Mouse (Mus musculus) layer of hippocampus, adult 2 months (tissue): ENCODE measurements around the gene Gm29427. TPM values are rescaled to one million over a fixed set of nuclear protein-coding genes. Genes with fewer than 3 reads are reported as not detected.
"Not testable (repeated sequence)": the region's sequence is repeated elsewhere in the genome, so short reads cannot be mapped to it uniquely, and the experiment has no call there.

Experiments used
- DNase-seq, 2 experiments: peaks; one replicate each; pipeline ENCODE4 v3.0.0; 2022; ENCODE audit warnings: low spot score in 2 of 2
- H3K27ac ChIP-seq: fragments of 200-600 bp; 2 replicates; pipeline ENCODE4 v1.8.1; 2022
- H3K4me3 ChIP-seq: fragments of 200-600 bp; 2 replicates; pipeline ENCODE4 v1.8.1; 2022; ENCODE audit warnings: mild to moderate bottlenecking
- CTCF ChIP-seq: fragments of 200-600 bp; conservative IDR thresholded peaks from 2 replicates; pipeline ENCODE4 v1.8.1; 2022; ENCODE audit warnings: antibody characterized with exemption, mild to moderate bottlenecking, moderate library complexity
- total RNA-seq, 2 experiments: library from RNA; stranded (reverse); gene quantifications; 2 replicates each; pipeline ENCODE4 v1.2.3; 2021

The Gm29427 gene
- total RNA-seq, 2 experiments from 2014 or later = not detected

DNA sequence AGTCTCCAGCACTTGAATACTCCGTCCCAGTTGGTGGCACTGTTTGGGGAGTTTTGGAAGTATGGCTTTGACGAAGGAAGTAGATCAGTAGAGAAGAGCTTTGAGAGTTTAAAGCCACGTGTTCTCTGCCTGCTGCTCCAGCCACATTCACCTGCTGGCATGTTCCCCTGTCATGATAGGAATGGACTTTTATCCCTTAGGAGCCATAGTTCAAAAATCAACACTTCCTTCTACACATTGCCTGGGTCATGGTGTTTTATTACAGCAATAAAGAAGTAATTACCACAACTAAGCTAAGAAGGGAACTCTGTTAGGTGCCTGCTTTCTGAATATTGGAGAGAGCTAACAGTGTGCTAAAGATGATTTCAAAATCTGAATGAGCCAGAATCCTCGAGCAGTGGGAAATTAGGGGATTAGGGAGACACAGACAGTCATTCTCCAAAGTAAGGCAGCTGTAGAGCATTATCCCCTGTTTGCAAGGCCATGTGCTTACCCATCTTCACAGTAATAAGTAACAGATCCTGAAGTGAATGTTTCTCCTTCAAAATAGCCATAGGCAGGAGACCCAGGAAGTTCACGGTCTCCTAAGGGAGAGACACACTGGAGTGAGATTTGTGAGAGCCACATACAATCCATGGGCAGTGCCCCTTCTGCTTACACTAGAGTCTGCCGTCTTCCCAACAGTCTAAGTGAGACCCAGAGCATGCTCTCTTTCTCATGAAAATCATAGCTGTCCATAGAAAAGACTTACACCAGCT lies 33.8 kb downstream of the Gm29427 start:
- Histone ChIP-seq H3K27ac (no peak overlapping the region), H3K4me3 (no peak overlapping the region)
- no peak for TF ChIP-seq CTCF
- DNase-seq = no peak

DNA sequence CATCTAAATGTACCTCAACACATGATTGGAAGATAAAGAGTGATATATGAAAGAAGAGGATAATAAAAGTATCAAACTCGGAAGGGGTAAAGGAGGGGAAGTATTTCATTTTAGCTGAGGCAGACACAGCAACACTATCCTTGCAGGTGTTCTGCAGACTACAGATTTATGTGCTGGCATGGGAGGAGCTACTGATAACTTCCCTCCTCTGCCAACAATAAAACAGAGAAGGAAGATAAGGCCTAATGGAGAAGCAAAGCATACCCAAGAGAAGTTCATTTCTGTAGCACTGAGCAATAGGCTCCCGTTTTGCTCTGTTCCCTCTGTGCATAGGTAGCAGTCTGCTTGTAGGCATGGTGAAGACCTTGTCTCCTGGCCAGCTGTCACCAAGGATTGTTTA lies 34.5 kb downstream of the Gm29427 start:
- no peak for TF ChIP-seq CTCF
- Histone ChIP-seq H3K27ac (no peak overlapping the region), H3K4me3 (no peak overlapping the region)
- no peak for DNase-seq

DNA sequence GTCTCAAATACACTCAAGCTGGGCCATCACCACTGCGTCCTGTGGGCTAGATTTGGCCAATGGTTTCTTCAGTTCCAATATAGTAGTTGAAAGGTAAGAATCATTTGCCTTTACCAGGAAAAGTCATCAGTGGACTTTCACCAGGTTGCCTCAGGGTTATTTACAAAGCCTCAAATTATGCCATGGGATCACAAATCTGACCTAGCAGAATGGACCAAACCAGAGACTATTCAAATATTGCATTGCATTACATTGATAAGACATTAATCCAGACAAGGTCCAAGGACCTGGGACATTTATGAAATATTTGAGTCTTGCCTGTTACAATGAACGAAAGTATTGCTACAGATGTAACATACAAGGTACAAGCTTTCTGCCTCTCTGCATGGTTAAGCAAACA lies 37.0 kb downstream of the Gm29427 start:
- no peak for DNase-seq
- H3K27ac ChIP-seq = no peak overlapping the region
- no peak for TF ChIP-seq CTCF
- H3K4me3 ChIP-seq = no peak overlapping the region

DNA sequence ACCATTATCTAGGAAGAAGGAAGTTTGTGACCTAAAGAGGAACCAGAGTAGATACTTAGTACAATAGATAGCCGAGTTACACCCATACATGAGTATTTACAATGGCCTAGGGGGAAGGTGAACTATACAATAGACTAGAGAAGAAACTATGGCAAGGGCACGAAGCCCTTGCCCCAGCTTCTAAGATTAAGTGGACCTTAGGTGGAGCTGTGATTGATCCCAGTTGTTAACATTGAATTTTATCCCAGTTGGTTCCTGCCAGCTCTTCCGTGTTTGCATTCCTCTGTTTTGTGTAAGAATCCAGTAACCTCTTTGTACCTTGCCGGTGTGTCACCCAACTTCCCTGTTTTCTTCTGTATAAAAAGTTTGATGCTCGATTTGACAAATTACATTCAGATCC lies 52.0 kb downstream of the Gm29427 start:
- H3K4me3 ChIP-seq, DNase-seq, H3K27ac ChIP-seq: not testable (repeated sequence)

DNA sequence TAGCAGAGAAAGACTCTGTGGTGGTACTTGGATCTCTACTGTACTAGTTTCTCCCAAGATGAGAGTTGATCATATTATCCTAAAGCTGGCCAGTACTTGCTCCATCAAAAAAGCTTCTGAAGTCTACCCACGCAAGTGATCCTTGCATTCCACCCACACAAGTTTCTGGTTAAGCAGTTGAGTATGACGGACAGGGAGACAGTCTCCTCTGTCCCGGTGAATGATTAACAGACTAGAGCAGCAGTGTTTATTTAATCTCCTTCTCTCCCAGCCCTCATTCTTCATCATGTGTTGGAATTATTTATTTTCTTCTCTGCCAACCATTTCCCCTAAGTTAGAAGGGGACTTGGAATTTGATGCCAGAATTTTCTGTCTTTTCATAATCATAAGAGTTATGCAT lies 54.1 kb downstream of the Gm29427 start, which contains the start of gene C4bp:
C4bp (minus strand) TSS at position 179 of the 400 bp plus-strand sequence.
- H3K4me3 ChIP-seq = no peak within 1 kb of the TSS
- H3K27ac ChIP-seq = no peak within 1 kb of the TSS
- DNase-seq = no peak
- no peak for TF ChIP-seq CTCF

DNA sequence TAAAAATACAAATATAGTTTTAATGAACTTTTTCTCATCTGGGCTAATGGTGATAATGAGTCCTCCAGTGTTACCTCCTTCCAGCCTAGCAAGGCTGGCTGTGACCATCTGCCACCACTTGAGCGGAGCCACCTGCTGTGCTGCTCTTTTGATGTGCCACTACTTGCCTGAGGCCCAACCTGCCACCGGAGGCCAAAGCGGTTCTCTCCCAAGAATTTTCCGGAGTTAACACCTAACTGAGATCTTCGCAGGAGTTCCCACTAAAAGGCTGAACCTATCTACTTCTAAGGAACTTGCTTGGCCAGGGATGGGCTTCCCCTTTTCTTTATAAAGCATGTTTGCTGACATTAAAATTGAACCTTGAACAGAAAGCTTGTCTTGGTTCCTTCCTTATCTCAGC lies 56.0 kb downstream of the Gm29427 start:
- not testable (repeated sequence) for DNase-seq, H3K27ac ChIP-seq, H3K4me3 ChIP-seq

DNA sequence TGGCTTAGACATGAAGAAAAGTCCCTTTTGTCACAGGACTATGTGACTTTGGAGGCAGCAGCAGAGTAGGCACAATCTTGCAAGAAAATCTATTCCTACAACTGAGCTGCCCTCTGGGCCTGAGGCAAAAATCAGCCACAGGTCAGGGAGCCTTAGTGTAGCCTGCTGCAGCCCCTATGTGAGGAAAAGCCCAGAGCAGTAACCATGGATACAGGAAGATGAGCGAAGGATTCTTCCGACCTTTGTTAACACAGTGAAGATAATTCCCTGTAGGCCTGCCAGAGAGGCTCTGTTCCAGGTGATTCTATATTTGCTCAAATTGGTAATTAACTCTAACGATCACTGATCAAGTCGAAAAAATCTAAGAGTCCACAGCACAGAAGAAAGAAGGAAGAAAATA lies 71.5 kb downstream of the Gm29427 start:
- TF ChIP-seq CTCF = no peak
- no peak for DNase-seq
- no peak overlapping the region for H3K27ac ChIP-seq
- no peak overlapping the region for H3K4me3 ChIP-seq

DNA sequence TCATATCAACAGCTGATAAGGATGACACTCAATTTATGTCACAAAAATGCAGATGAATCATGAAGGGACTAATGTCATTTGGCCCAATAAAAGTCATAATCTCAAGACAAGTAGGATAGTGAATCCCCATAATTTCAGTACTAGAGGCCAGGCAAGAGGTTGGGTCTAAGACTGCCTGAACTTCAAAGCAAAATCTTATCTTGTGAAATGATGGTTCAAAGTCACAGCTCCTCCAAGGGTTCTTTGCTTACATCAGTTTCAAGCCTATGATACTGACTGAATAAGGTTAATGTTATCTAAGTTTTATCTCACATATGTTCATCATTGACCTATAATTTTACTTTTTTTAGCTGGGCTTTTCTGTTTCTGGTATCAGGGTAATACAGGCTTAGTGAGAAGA lies 74.6 kb downstream of the Gm29427 start:
- TF ChIP-seq CTCF = no peak
- no peak overlapping the region for H3K27ac ChIP-seq
- no peak overlapping the region for H3K4me3 ChIP-seq
- no peak for DNase-seq

DNA sequence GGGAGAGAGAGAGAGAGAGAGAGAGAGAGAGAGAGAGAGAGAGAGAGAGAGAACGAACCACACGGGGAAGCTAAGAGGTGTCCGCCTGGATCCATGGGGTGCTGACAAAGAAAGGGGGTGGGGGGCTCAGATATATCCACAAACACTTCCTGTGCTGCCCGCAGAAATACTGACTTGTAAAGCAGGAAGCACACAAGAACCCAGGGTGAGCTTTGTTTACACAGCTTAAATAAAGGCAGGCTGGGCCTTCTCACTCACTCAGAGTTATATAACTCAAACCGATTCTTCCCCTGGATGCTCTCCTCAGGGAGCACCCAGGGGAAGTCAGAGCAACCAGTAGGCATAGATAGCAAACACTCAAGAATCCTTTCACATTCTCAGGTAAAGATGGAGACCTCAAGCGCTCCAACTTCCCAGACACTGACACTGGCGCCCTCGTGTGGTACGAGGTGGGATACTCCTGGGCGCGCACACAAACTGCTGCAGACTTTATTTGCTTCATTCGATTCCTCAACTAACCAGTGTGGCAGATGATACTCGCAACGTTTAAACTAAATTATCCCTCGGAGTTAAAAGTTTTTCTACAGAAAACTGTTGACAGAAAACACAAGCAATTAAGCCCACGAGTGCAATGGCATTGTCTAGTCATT lies 81.7 kb downstream of the Gm29427 start:
- Histone ChIP-seq H3K27ac (no peak overlapping the region), H3K4me3 (no peak overlapping the region)
- DNase-seq = peak; percentile 22 to 80
- peak; percentile 86 for TF ChIP-seq CTCF

DNA sequence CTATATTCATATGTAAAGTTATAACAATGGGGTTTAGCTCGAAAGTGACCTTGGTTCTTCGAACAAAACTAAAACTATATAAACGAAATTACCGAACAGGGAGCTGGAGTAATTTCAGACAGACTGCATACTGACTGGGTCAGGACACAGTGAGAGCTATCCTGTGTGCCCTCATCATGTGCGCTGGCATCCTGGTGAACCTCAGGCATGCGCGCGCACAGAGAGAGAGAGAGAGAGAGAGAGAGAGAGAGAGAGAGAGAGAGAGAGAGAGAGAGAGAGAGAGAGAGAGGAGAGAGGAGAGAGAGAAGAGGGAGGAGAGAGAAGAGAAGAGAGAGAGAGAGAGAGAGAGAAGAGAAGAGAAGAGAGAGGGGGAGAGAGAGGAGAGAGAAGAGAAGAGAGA lies 82.3 kb downstream of the Gm29427 start:
- H3K27ac ChIP-seq = no peak overlapping the region
- no peak overlapping the region for H3K4me3 ChIP-seq
- no peak for DNase-seq
- TF ChIP-seq CTCF = no peak

DNA sequence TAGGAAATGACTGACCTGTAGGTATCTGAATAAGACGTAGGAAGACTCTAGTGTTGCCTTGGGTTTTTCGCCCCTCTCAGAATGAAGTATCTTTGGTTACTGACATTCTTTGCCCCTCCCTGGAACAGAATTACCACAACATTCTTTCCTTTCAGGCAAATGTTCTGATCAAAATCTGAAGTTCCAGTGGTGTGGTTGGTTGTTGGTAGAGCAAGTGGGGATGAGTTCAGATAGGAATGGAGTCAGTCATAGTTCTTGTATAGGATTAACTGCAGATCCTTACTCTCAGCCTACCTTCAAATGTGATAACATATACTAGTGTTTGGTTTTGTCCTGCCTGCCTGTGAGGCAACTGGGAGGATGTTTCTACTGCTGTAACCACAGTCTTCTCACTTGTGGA lies 86.1 kb downstream of the Gm29427 start, which contains the start of gene Zp3r:
Zp3r (minus strand) TSS at position 101 of the 400 bp plus-strand sequence.
- no peak within 1 kb of the TSS for H3K27ac ChIP-seq
- no peak for DNase-seq
- no peak for TF ChIP-seq CTCF
- H3K4me3 ChIP-seq = no peak within 1 kb of the TSS

Other genes with a start within 250 kb of the Gm29427 start
- not detected for gene Zp3r, start 86.2 kb downstream of the Gm29427 start, total RNA-seq
- gene C4bp, start 54.2 kb downstream of the Gm29427 start, total RNA-seq = under 1 TPM; 0.38 to 0.66 TPM
- 10 to 100 TPM; 17.9 to 18.0 TPM for gene Yod1, start 1.5 kb upstream of the Gm29427 start, total RNA-seq
- gene Pfkfb2, start 13.5 kb upstream of the Gm29427 start, total RNA-seq = 10 to 100 TPM; 45.6 to 51.7 TPM
- 1 to 10 TPM; 1.4 to 1.6 TPM for gene AA986860, start 16.2 kb upstream of the Gm29427 start, total RNA-seq
- gene Fcamr, start 85.1 kb upstream of the Gm29427 start, total RNA-seq = not detected
- not detected for gene Pigr, start 110.9 kb upstream of the Gm29427 start, total RNA-seq
- under 1 TPM in 1 of 2 experiments, not detected in 1; 0.59 TPM for gene Fcmr, start 149.9 kb upstream of the Gm29427 start, total RNA-seq
- not detected for gene Il24, start 171.7 kb upstream of the Gm29427 start, total RNA-seq
- gene Il20, start 195.7 kb upstream of the Gm29427 start, total RNA-seq = not detected
- not detected for gene Il19, start 224.3 kb upstream of the Gm29427 start, total RNA-seq